Mouse (Mus musculus) olfactory bulb, adult 2 months (tissue): ENCODE measurements at regions not wholly inside any gene's neighbourhood (a gene's known extent, or its start where the extent isn't known, plus 50 kb on each side); places are given as distances from the start of the nearest gene placed in this dataset.

Source experiments
- CTCF ChIP-seq: fragments of 200-500 bp; IDR thresholded peaks from 2 replicates; pipeline ENCODE4 v1.5.1; 2012; ENCODE audit warnings: low read depth, mild to moderate bottlenecking, low read length, moderate library complexity; ENCODE audit not compliant: insufficient read depth
- POLR2A ChIP-seq: fragments of 200-500 bp; IDR thresholded peaks from 2 replicates; pipeline ENCODE4 v1.6.1; 2012; ENCODE audit warnings: mild to moderate bottlenecking, low read depth, low read length, moderate library complexity; ENCODE audit not compliant: insufficient read depth

DNA sequence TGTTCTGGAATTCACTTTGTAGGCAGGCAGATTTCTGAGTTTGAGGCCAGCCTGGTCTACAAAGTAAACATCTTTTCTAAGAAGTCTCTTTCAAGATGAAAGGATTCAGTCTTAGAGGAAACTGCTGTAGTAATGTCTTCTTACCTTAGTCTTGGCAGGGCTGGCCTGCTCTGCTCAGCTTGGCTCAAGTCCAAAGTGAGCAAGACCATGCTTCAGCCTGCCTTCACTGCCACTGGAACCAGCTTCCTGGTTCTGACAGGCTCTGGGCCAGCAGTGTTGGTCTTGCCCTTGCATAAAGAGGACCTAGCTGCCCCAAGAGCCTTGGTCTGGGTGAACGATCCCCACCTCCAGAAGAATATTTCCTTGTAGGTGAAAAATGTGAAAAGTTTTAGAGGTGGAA is 65.9 kb upstream of the Tab2 start:
- no peak for TF ChIP-seq CTCF
- no peak for TF ChIP-seq POLR2A
